Mouse (Mus musculus) brain, embryonic 14.5 days (tissue): Measurements from ENCODE around the gene Gm5460.

Source experiments
- CTCF ChIP-seq: fragments of 200-500 bp; IDR thresholded peaks from 2 replicates; pipeline ENCODE4 v1.5.1; 2012; ENCODE audit warnings: inconsistent platforms, mild to moderate bottlenecking, moderate library complexity, borderline replicate concordance; ENCODE audit not compliant: insufficient read depth, insufficient read length; ENCODE audit errors: extremely low read depth
- POLR2A ChIP-seq: fragments of 200-500 bp; IDR thresholded peaks from 2 replicates; pipeline ENCODE4 v1.6.1; 2012; ENCODE audit warnings: mild to moderate bottlenecking, inconsistent platforms, borderline replicate concordance; ENCODE audit not compliant: poor library complexity, insufficient read depth, insufficient read length, severe bottlenecking; ENCODE audit errors: extremely low read depth

DNA sequence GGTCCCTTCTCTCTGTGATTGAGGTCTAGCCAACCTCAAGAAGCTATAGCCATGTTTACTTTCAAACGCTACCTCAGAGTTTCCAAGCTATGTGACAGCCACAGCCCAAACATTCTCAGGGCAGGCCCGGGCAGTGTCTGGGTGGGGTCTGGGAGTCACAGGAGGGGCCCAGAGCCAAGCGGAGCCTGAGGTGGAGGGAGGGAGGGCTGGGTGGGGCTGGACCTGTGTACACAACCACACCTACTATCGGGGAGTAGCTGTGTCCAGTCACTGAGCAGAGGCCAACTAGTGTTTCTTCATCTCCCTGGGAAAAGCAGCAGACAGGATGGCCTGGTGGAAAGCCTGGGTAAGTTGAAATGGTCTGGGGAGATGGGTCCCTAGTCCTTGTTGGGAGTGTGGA is 69.2 kb downstream of the Gm5460 start, which contains the start of gene Anxa8:
- TF ChIP-seq CTCF (no peak), POLR2A (no peak)
